Mouse (Mus musculus): ENCODE data around the gene Cybc1.
A peak's percentile ranks its signal among the peaks of the same experiment; 100 is the strongest.

Gene Cybc1

DNA sequence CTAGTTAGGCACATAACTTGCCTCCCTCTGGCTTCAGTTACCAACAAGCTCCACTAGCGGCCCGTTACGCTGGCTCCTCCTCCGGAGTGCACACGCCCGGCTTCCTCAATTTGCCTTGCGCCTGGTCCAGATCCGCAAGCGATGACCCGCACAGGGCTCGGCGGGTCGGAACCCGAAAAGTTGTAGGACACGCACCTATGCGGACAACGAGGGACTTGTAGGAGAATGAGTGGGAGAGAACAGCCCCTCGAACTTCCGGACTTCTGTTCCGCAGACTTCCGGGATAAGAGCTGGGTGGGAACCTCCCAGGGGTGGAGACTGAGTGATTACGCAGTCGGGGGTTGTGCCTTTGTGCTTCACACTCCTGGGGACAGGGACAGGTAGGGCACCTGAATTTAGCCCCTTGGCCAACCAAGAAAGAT is at the start of gene Cybc1:
Gene Cybc1 (minus strand): TSS at position 305 of the 422 bp plus-strand sequence.
- DNase-seq (ENCODE audit: low spot score in 2 of 2) = peak; percentile 74 to 77

GRCm38 (mm10) chr11:121278011-121278410 is 48.9 kb upstream of the Cybc1 start:
- DNase-seq (ENCODE audit: low spot score in 2 of 2) = no peak

GRCm38 (mm10) chr11:121277516-121277915 is 48.4 kb upstream of the Cybc1 start:
- no peak for DNase-seq (ENCODE audit: low spot score in 2 of 2)

- DNase-seq (ENCODE audit: low spot score in 2 of 2) = no peak
These were observed 32.0 kb upstream of the Cybc1 start for GRCm38 (mm10) chr11:121261074-121261473.

- peak; percentile 57 to 64 for DNase-seq (ENCODE audit: low spot score in 2 of 2)
These were observed 31.2 kb upstream of the Cybc1 start for GRCm38 (mm10) chr11:121260211-121260906.

GRCm38 (mm10) chr11:121259160-121260100 is 30.3 kb upstream of the Cybc1 start, which contains the start of gene Foxk2:
Gene Foxk2 (plus strand): TSS chr11:121259990.
- peak; percentile 95 to 96 for DNase-seq (ENCODE audit: low spot score in 2 of 2)

- no peak for DNase-seq (ENCODE audit: low spot score in 2 of 2)
These were observed 21.1 kb upstream of the Cybc1 start for GRCm38 (mm10) chr11:121250196-121250595.

- no peak for DNase-seq (ENCODE audit: low spot score in 2 of 2)
These were observed 10.5 kb upstream of the Cybc1 start for GRCm38 (mm10) chr11:121239669-121240068.

DNA sequence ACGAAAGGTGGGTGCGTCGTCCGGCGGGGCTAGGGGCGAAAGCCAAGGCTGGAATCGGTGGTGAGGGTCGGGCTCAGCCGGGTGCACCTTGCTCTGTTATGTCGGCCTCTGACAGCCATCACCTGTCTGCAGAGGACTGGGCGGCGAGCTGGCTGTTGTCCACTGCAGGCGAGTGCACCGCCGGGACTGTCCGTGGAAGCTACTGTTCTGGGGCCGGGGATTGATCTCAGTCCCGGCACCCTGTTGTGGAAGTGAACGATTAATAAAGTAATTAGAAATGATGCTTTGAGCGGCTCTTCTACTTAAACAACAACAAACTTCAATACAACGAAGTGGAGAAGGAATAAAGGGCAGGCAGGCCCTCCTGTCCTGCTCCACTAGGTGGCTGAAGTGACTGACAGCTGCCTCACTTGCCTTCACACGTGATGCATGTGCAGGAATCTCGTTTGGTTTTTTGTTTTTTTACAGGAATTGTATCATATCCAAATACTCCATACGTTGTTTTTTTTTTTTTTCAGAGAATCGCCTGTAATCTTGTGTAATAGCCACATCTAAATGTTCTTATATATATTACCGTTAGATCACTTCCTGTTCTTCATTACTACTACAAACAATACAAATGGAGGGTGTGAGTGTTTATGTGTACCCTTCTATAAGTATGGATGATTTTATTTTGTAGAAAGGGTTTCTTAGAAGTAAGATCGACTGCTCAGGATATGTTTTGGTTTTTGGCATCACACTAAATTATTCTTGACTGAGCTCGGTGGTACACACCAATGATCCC is 8.4 kb upstream of the Cybc1 start:
- peak in 1 of 2 experiments; percentile 50 for DNase-seq (ENCODE audit: low spot score in 2 of 2)

DNA sequence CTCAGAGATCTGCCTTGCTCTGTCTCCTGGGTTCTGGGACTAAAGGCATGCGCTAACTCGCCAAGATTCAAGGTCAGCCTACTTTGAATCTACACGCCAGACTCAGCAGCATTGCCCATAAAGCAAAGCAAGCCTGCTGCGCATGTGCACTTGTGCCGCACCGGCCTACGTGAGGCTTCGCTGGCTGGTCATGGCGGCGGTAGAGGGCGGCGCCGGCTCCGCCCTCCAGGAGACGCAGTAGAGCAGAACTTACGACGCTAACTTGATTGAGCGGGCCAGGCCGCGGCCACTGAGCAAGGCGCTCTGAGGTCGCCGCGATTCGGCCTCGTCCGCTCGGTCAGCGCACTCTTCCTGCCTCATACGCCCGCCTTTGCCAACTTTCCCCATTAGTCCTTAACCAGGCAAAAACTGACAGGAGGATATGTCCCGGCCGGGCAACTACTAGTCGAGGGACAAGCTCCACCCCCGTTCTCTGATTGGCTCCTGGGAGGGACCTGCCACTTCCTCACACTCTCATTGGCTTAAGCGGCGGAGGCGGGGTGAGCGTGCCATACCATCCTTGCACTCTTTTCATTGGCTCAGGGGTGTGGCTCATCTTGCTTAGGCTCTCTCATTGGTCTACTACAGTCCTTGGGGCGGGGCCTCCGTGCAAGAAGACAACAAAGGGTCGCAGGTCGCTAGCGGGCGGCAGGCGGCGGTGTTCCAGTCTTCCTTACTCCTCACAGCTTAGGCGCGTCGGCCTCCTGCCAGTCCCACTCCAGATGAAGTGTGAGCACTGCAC is 7.6 kb upstream of the Cybc1 start, which contains the start of gene Narf:
Gene Narf (plus strand): TSS at position 690 of the 781 bp plus-strand sequence.
- peak; percentile 100 for DNase-seq (ENCODE audit: low spot score in 2 of 2)

DNA sequence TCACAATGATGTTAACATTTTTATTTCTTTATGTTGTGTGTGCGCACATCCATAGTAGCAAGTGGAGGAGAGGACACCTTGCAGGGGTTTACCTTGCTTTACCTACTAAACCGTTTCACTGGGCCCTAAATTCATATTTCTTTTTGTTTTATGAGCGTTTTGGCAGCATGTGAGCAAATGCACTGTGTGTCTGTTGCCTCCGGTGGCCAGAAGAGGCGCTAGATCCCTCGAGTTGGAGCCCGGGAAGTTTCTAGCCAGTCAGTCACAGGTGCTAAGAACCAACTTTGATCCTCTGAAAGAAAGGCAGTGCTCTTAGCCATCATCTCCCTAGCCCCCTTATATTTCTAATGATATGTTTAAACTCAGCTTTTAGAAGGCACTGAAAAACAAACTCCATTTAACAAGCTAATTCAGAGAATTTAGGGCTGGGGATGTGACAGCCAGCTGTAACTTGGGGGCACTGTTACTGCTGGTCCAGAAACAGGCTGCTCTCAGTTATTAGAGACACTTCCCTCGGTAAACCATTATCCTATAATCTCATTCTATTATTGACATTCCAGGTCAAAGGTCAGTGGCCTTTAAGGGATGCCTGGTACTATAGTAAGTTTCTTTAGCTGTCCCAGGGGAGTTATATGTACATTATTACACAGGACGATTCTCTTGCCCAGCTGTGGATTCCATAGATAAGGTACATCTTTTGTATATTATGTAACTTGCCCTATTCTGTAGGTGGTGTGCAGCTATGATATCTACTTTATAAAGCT is 6.5 kb upstream of the Cybc1 start:
- DNase-seq (ENCODE audit: low spot score in 2 of 2) = peak in 1 of 2 experiments; percentile 50

DNA sequence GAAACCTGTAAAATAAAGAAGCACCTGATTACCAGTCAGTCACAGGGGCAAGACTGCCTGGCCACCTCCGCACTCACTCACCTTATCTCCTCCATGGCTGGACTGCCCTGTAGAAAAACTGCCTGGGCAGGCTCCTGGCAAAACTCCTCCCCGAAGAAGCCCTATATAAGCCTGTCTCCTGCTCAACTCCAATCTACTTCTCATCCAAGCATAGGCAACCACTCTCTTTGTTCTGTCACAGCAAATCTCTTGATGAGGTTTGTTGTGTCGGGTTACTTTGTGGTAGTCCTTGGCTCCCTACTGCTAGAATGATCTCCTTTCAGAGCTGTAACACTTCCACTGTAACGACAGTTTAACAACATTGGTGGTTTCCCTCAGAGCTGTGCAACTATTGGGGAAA is 3.6 kb upstream of the Cybc1 start:
- no peak for DNase-seq (ENCODE audit: low spot score in 2 of 2)

GRCm38 (mm10) chr11:121231628-121232291 is 2.6 kb upstream of the Cybc1 start:
- no peak for DNase-seq (ENCODE audit: low spot score in 2 of 2)

DNA sequence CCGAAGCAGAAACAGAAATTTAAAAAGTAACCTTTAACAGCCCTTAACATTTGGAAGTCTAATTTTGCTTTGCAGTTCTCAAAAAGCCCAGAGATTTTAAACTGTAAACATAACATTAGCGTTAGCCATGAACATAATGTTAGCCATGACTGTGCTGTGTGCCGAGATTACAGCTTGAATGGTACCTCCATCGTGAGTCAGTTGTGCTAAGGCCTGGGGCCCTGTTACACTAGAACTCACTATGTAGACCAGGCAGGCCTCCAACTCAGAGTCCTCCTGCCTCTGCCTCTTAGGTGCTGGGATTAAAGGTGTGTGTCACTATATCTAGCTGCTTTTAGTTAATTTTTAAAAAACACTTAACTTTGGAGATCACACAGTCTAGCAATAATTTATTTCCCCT is 2.1 kb upstream of the Cybc1 start:
- no peak for DNase-seq (ENCODE audit: low spot score in 2 of 2)

GRCm38 (mm10) chr11:121228129-121229017 is 749 bp downstream of the Cybc1 start:
- no peak for DNase-seq (ENCODE audit: low spot score in 2 of 2)

DNA sequence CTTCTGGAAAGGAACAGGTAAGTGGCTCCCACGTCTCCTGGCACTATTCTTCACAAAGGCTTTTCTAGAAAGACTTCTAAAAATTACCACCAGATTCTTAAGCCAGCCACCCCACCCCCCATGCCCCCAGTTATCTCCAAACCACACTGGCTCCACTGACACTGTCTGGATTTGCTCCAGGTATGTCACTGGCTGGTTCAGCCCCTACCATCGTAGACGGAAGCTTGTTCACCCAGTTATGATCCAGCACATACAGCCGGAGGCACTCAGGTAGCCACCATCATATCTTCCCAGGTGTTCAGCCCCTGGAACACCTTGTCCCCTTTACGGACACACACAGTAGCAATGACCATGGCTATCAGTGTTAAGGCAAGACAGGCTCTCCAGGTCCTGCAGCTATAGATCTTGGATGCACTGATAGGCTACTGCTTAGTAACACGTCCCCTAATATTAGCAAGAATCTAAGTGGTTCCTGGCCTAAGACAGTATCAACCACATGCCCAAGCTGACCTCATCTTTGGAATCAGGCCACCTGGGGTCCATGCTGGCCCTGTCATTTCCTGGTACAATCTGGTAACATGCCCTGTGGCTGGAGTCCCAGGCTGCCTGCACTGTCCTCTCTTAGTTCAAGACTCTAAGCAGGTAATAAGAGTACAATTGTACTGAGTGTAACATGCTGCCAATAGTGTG is 7.7 kb downstream of the Cybc1 start:
- peak in 1 of 2 experiments; percentile 42 for DNase-seq (ENCODE audit: low spot score in 2 of 2)

DNA sequence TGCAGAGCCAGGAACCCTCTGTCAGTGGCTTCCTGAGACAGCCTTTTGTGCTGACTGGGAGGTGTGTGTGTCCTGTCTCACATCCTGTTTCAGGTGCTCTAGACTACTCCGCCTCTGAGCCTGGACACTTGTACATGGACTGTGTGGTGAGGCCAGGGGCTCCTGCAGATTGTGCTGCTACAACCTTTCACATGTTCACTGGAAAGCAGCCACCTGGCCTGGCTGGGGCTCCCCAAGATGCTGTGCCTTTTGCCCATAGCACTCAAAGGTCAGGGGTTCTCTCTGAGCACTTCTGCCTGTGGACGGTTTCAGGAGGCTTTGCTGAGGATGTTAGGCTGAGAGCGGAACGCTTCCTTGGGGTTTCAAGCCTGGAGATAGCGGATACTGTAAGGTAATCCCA is 8.4 kb downstream of the Cybc1 start:
- DNase-seq (ENCODE audit: low spot score in 2 of 2) = no peak

DNA sequence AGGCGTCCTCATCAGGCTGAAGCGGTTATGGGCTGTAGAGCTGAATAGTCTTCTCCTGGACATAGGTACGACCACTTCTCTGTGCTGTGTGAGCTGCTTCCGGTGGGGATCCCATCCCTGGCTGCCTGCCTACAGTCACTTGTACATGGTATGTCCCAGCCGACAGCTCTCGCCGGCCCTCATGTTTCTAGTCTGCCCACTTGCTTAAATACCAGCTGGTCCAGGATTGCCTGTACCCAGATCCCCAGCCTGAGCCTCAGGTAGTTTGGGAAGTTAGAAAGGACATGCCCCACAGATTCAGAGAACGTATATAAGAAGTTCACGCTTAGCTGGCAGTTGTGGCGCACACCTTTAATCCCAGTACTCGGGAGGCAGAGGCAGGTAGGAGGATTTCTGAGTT is 9.3 kb downstream of the Cybc1 start:
- no peak for DNase-seq (ENCODE audit: low spot score in 2 of 2)

Data from right cerebral cortex, postnatal 10 days (tissue).